8 mouse cellular contexts compared by ENCODE assay signal in genomic region chr19:55253570-55254441, GRCm38 (mm10). TPM values are rescaled to one million over a fixed set of nuclear protein-coding genes. Genes with fewer than 3 reads are reported as not detected.
A peak's percentile ranks its signal among the peaks of the same experiment; 100 is the strongest.
DNase-seq lines count a peak whose midpoint lies in the region; ATAC-seq and TF ChIP-seq lines count a peak whose summit lies in the region.

No protein-coding gene starts in this region.

- no peaks in the 10 kb centered on the region for H3K27me3 ChIP-seq in Patski
- H3K27me3 ChIP-seq in hindbrain, embryonic 13.5 days: no peaks in the 10 kb centered on the region

- ATAC-seq in Patski: peak; percentile 66
- ATAC-seq in hindbrain, embryonic 13.5 days (ENCODE audit: low FRiP score): peak; percentile 85

- CTCF ChIA-PET in Patski (lab: Charles Lee): interaction anchor here (0.8 to 3.9 kb wide), 12 partner anchors 9 to 53 kb away, joined by 3 to 19 read pairs (median 4); partner anchors contain the start of gene Gucy2g

- H3K4me2 ChIP-seq in hindbrain, embryonic 13.5 days: peak overlapping the region; percentile 72

- DNase-seq in Patski (ENCODE audit: low read depth, low spot score): no peak
- DNase-seq in cerebellum, adult 9-11 months: peak; percentile 67
- DNase-seq in frontal cortex, postnatal 14 days (ENCODE audit: low spot score in 2 of 2): peak; percentile 28 to 33
- peak; percentile 44 for DNase-seq in left cerebral cortex, adult 11 months (ENCODE audit: low spot score)
- DNase-seq in lung, postnatal 36 days: peak; percentile 81
- peak; percentile 8 for DNase-seq in retina, adult 2 months (ENCODE audit: low read depth, low spot score)
- peak; percentile 49 for DNase-seq in thymus, postnatal 14 days

- no peak for TF ChIP-seq CTCF in Patski (IDR thresholded peaks at IDR 0.05)

- H3K9me3 ChIP-seq in hindbrain, embryonic 13.5 days: no peaks in the 10 kb centered on the region

- peak overlapping the region; percentile 53 for H3K4me3 ChIP-seq in hindbrain, embryonic 13.5 days

- POLR2A ChIA-PET in Patski (lab: Charles Lee): interaction anchor here (0.6 to 2.6 kb wide), 8 partner anchors 9 to 1824 kb away, joined by 3 to 15 read pairs (median 3); partner anchors contain the start of genes Vti1a and Zdhhc6

- 1% methylated on average over 32 of the region's 32 CpGs for WGBS in hindbrain, embryonic 13.5 days

- H3K4me1 ChIP-seq in hindbrain, embryonic 13.5 days (replicated peaks): peaks cover 20% of the 10 kb centered on the region

- H3K36me3 ChIP-seq in hindbrain, embryonic 13.5 days: no peaks in the 10 kb centered on the region

- H3K9ac ChIP-seq in hindbrain, embryonic 13.5 days: peak overlapping the region; percentile 76

- in situ Hi-C loops in Patski (cut with MboI; ENCODE audit: low pct_unique_long_range_greater_than_20kb): no loop called here

- peak overlapping the region; percentile 30; the same call in 1 of the 2 replicates for H3K27ac ChIP-seq in hindbrain, embryonic 13.5 days

RNA-seq across cellular contexts. Expression of gene Acsl5, which starts 2.1 kb away (rescaled TPM):
- polyA plus RNA-seq in Patski (2021): 143 TPM
- polyA plus RNA-seq in hindbrain, embryonic 13.5 days (2015; fragmentation: Nextera tagmentation; extraction: Ambion mirVana): 14.7 and 17.0 TPM in 2 replicates

RNA-seq across cellular contexts. Expression of gene Gucy2g, which starts 12.8 kb away (rescaled TPM):
- polyA plus RNA-seq in Patski (2021): 0.27 TPM
- 0.08 and 0.09 TPM in 2 replicates for polyA plus RNA-seq in hindbrain, embryonic 13.5 days (2015; fragmentation: Nextera tagmentation; extraction: Ambion mirVana)
